Mouse (Mus musculus): ENCODE data around the gene Snph.

Snph gene

GRCm38 (mm10) chr2:151603630-151604029, 28.8 kb downstream of the Snph start:
- peak in 1 of 2 experiments; percentile 30 for DNase-seq (ENCODE audit: inconsistent age in 2 of 2, low spot score in 1 of 2)

- DNase-seq (ENCODE audit: inconsistent age in 2 of 2, low spot score in 1 of 2) = no peak
Observed at GRCm38 (mm10) chr2:151602106-151602505, 30.3 kb downstream of the Snph start.

GRCm38 (mm10) chr2:151598068-151598467, 34.3 kb downstream of the Snph start:
- DNase-seq (ENCODE audit: inconsistent age in 2 of 2, low spot score in 1 of 2) = no peak

- DNase-seq (ENCODE audit: inconsistent age in 2 of 2, low spot score in 1 of 2) = no peak
Observed at GRCm38 (mm10) chr2:151587306-151587705, 45.1 kb downstream of the Snph start.

GRCm38 (mm10) chr2:151586807-151587206, 45.6 kb downstream of the Snph start:
- DNase-seq (ENCODE audit: inconsistent age in 2 of 2, low spot score in 1 of 2) = no peak

- no peak for DNase-seq (ENCODE audit: inconsistent age in 2 of 2, low spot score in 1 of 2)
Observed at GRCm38 (mm10) chr2:151585934-151586333, 46.5 kb downstream of the Snph start.

- no peak for DNase-seq (ENCODE audit: inconsistent age in 2 of 2, low spot score in 1 of 2)
Observed at GRCm38 (mm10) chr2:151580945-151581344, 51.4 kb downstream of the Snph start.

- no peak for DNase-seq (ENCODE audit: inconsistent age in 2 of 2, low spot score in 1 of 2)
Observed at GRCm38 (mm10) chr2:151579183-151579582, 53.2 kb downstream of the Snph start.

GRCm38 (mm10) chr2:151575699-151576389, 56.5 kb downstream of the Snph start:
- peak; percentile 93 to 96 for DNase-seq (ENCODE audit: inconsistent age in 2 of 2, low spot score in 1 of 2)

GRCm38 (mm10) chr2:151575119-151575698, 57.2 kb downstream of the Snph start:
- DNase-seq (ENCODE audit: inconsistent age in 2 of 2, low spot score in 1 of 2) = peak; percentile 36 to 83

- no peak for DNase-seq (ENCODE audit: inconsistent age in 2 of 2, low spot score in 1 of 2)
Observed at GRCm38 (mm10) chr2:151574607-151575006, 57.8 kb downstream of the Snph start.

- DNase-seq (ENCODE audit: inconsistent age in 2 of 2, low spot score in 1 of 2) = no peak
Observed at GRCm38 (mm10) chr2:151573667-151574066, 58.7 kb downstream of the Snph start.

- no peak for DNase-seq (ENCODE audit: inconsistent age in 2 of 2, low spot score in 1 of 2)
Observed at GRCm38 (mm10) chr2:151571873-151572700, 60.3 kb downstream of the Snph start, which contains the start of gene Sdcbp2. Gene Sdcbp2 (plus strand): TSS chr2:151572622.

- peak; percentile 63 to 78 for DNase-seq (ENCODE audit: inconsistent age in 2 of 2, low spot score in 1 of 2)
Observed at GRCm38 (mm10) chr2:151569452-151569851, 62.9 kb downstream of the Snph start.

- DNase-seq (ENCODE audit: inconsistent age in 2 of 2, low spot score in 1 of 2) = peak; percentile 41 to 78
Observed at GRCm38 (mm10) chr2:151566856-151567255, 65.5 kb downstream of the Snph start.

- peak in 1 of 2 experiments; percentile 66 for DNase-seq (ENCODE audit: inconsistent age in 2 of 2, low spot score in 1 of 2)
Observed at GRCm38 (mm10) chr2:151564986-151565385, 67.4 kb downstream of the Snph start.

- no peak for DNase-seq (ENCODE audit: inconsistent age in 2 of 2, low spot score in 1 of 2)
Observed at GRCm38 (mm10) chr2:151564006-151564405, 68.4 kb downstream of the Snph start.

GRCm38 (mm10) chr2:151562930-151563921, 69.2 kb downstream of the Snph start:
- no peak for DNase-seq (ENCODE audit: inconsistent age in 2 of 2, low spot score in 1 of 2)

- no peak for DNase-seq (ENCODE audit: inconsistent age in 2 of 2, low spot score in 1 of 2)
Observed at GRCm38 (mm10) chr2:151549615-151550121, 82.7 kb downstream of the Snph start.

- no peak for DNase-seq (ENCODE audit: inconsistent age in 2 of 2, low spot score in 1 of 2)
Observed at GRCm38 (mm10) chr2:151546571-151546970, 85.8 kb downstream of the Snph start.

Data from adrenal gland, adult (tissue).